Mouse (Mus musculus) thymus, postnatal 36 days (tissue): ENCODE data around the gene Kalrn.
A peak's percentile ranks its signal among the peaks of the same experiment; 100 is the strongest.

Experiments
- DNase-seq, 2 experiments: peaks; one replicate each; pipeline ENCODE4 v3.0.0; 2022; ENCODE audit warnings: mixed read lengths in 2 of 2

Gene Kalrn

DNA sequence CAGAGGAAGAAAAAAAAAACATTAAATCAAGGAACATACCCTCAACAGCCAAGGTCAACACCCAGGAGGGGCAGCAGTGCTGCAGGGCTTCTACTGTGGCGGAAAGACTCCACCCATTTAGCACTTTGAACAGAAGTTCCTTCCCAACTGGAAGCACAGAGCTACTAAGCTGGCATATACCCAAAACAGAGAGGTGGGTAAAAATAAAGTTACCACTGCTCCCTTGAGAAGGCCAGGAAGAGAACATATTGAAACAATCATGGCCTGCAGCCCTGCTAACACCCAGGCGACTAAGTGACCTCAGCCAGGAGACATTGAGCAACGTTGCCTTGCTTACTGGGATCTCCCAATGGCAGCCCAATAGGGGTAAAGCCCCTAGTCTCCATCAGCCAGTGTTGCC, 79.4 kb downstream of the Kalrn start:
- no peak for DNase-seq

DNA sequence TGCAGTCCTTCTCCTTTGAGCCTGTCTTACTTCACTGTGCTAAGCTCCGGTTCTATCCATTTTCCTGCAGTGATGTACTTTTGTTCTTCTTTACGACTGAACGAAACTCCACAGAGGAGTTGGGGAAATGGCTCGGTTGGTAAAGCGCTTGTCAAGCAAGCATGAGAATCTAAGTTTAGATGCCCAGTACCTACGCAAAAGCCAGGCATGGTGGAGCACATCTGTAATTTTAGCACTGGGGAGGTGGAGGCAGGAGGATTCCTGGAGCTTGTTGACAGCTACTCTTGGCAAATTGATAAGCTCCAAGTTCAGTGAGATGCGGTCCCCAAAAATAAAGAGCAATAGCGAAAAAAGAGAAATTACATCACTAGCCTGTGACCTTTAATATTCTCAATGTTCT, 82.1 kb downstream of the Kalrn start:
- DNase-seq: no peak

DNA sequence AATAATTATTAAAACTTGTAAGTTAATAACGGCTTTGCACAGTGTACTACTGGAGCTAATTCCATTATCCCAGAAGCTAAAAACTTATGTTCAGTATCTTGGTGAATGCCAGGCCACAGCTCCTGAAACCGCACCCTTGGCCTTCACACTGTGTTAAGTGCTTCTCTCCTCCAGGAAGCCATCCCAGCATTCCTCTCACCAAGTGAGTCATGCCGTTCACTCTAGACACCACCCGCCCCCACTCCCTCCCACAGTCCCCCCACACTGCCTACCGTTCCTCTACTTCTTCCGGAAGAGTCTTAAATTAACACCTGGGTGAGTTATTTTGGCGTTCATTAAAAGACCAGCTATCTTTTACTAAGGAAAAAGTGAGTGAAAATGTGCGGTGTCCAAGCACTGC, 82.8 kb downstream of the Kalrn start:
- DNase-seq: no peak

DNA sequence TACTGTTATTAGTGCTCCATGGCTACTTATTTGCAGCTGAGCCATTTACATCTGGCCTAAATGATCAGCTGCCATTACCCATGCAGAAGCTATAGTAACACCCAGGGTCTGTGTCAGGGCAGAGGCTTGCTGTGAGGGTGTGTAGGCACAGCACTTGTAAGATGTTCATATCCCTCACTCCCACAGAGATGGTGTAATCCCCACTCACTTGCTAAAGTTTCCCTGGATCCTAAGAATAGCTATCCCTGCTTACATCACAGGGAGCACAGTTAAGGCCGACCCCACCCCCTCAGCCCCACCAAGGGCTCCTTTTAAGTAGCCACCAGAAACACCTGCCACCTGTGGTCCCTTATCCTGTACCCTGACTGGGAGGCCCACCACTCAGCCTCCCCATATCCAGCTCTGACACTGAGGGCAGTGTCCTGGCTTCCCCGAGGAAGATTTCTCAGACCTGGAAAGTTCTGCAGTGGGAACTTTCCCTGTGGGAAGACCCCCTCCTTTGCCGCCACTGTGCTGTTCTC, 83.5 kb downstream of the Kalrn start:
- no peak for DNase-seq

DNA sequence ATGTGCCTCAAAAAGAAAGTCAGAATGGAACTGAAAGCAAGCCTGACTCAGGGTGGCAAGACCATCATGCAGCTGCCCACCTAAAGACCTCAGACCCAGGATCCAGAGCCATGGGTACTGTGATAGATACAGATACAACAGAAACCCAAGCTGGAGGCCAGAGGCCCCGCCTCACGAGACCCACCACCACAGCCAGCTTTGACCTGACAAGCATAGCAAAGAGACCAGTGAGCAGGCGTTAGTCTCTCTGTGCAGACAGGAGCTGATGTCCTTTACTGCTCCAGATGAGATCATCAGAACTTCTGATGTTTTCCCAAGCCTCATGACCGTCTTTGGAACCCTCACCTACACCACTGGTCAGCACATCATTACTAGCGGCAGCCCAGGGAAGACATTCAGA, 85.5 kb downstream of the Kalrn start:
- no peak for DNase-seq

DNA sequence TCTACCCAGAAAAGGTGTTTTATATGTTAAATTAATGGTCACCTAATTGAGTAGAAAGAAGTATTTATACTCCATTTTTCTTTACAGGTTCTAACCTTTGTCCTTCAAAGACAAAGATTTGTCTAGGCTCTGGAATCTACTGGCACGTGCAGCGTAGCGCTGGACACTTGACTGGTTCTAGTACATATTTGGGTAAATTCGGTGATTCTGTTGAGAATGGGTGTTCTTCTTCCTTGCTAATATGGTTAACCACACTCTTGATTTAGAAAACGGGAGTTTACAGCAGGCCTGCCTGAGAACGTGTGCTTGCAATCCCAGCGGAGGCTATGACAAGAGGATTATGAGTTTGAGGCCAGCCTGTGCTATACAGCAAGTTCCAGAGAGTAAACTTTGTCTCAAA, 86.1 kb downstream of the Kalrn start:
- no peak for DNase-seq

DNA sequence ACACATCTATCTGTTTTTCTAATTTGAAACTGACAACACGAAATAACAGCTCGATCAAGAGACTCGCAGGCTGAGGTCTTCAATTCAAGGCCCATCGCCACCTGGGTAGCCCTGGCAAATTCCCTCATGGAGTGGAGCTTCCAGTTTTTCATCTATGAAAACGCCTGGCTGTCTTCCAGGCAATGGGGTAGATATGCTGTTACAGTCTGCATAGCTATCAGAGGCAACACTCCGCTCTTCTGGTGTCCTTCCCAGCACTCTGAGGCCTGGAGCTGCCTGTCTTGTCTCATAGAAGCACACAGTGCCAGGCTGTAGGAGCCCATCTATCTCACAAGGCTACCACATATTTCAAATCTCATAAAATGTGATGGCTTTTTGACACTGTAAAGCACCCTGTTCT, 87.8 kb downstream of the Kalrn start:
- no peak for DNase-seq

DNA sequence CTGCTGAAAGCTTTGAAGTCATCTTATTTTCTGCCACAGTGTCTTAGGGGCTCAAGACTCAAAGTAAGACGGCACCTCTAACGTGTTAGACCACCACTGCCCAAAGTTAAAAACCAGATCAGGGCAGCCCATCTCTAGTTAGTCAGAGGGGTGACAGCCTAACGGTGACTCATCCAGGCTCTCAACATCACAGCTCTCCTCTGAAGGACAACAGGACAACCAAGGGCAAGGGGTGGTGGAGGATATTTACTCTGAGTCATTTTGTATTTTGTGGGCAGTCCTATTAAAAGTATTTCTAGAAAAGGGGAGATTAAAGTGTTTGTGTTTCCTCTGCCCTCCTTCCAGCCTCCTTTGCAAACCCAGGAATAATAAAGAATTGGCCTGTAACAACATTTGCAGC, 88.4 kb downstream of the Kalrn start:
- DNase-seq: no peak

DNA sequence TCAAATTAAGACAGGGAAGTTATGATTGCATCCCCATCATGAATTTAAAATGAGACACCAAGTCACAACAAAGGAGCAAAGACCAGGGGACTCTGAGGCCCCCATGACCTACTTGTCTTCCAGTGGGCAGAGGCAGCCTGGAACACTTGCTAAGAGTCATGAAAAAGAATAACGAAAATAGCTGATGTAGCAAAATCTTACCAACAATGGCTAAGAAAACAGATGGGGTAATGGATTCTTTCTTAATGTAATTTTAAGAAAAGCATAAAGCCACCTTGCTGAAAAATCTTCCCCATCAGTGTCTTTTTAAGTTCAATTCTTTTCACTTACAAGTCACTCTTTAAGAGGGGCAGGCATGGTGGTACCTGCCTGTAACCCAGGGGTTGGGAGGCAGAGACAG, 89.1 kb downstream of the Kalrn start:
- no peak for DNase-seq

DNA sequence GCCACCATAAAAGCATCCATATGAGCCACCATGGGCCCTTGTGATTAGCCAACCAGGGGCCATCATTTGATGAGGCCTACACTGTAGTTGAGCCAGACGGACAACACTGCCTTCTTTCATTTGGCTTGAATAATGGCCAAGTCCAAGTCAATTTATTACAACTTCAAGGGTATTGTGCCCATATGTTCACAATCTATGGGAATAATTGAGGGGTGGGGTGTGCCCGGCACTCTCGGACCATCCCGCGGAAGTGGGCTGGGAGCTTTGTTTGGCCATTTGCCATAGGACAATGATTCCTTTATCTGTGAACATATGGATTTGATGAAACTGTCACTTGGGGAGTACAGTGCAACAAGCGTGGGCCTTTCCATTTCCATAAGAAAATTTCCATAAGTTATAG, 89.6 kb downstream of the Kalrn start:
- no peak for DNase-seq

DNA sequence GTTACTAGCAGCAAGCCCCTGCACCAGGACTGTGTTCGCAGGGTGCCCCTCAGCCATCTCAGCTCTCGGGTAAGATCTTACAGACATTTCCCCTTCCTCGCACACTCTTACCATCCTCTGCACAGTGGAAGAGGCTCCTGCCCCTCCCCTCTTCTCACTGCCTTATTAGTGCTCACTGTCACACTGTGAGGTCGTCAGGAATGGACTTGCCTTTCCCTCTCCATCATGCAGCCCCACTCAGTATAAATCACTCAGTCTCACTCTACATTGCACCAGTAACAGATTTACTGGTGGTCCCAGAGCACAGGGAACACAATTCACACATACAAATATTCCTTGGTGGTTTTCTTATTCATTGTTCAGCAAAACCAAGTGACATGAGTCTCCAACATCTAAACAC, 98.6 kb downstream of the Kalrn start:
- DNase-seq: no peak

DNA sequence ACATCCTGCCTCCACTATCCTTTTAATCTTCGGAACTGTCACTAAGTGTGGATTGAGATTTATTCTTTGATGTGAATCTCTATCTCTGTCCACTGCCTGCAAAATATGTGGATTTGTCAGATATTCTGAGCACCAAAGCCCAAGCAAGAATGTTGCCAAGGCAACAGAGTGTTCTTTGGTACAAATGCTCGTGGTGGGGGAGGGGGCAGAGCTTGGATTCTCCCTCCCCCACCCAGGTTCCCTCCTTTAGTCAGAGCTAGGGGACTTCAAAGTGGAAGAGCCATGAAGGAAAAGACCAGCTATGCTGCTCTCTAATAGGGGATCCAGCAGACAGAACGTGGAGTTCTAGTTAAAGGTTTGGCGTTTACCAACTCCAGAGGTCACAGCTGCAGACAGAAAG, 99.4 kb downstream of the Kalrn start:
- DNase-seq: no peak

DNA sequence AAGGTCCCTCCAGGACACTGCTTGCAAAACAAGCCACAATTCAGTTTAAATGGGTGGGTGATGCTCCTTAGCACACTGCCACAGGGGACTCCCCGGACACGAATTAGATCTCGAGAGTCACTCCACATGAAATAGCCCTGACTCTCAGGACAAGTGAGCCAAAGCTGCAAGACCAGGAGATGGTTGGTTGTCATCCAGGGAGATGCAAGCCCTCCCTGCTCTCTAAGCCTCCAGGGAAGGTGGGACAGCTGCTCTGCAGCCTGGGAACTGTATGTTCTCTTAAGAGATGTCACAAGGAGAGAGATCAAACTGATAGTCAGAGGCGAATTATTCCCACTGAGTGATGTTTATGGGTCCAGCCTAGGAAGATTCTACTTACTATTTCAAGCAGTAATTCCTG, 101.9 kb downstream of the Kalrn start:
- DNase-seq: no peak

DNA sequence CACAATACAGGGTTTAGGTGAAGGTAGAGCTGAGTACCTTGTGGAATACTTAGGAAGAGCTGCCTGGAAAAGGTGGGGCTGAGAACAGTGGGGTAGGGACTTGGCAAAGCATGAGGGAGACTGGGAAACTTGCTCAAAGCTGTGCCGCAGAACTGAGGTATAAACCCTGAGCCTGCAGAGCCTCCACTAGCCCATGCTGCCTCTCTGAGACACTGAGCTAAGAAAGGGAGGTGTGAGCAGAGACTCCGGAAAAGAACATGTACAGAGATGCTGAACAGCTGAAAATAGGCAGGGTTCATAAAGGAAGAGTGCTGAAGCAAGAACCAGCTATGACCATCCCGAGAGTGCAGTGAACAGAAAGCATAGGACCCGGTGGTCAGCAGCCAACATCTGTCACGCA, 103.0 kb downstream of the Kalrn start:
- DNase-seq: no peak

DNA sequence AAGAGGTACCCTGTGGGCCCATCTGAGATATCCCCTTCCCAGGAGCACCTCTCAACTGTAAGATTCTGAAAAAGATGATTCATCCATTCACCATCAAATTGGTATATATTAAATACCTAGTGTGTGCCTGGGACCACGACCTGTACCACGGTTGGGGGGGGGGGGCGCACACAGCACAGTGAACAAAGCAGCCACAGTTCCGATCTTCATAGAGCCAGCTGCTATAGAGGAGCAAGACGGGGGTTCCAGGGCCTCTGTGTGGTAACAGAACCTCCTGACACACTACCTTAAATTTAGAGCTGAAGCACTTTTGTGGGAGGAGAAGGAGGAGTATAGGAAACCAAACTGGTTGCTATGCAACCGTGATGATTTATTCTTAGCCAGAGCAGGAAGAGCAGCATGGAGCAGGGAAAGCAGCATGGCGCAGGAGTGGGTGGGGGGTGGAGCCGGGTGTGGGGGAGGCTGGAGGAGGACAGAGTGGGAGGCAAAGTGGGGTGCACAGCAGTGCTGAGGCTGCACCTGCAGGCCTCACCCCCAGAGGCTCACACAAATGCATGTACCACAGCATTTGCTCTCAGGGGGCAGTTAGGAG, 104.0 kb downstream of the Kalrn start:
- peak; percentile 3 to 26 for DNase-seq

DNA sequence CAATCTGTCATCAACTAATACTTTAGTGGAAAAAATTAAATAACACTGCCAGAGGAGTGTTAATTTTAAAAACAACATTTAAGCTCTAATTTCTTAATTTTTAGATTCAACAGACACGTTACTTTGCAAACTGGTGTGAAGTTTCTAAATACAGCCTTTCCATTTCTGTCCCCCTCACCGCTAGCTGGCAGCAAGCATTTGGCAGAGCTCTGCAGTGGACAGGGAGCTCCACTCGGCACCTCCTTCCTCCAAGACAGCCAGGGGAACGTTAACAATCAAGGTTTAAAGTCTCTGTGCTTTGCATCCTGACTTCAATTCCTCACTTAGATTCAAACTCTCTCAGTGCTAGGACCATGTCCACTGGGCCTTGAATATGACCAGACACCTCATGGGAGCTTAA, 106.7 kb downstream of the Kalrn start:
- no peak for DNase-seq

DNA sequence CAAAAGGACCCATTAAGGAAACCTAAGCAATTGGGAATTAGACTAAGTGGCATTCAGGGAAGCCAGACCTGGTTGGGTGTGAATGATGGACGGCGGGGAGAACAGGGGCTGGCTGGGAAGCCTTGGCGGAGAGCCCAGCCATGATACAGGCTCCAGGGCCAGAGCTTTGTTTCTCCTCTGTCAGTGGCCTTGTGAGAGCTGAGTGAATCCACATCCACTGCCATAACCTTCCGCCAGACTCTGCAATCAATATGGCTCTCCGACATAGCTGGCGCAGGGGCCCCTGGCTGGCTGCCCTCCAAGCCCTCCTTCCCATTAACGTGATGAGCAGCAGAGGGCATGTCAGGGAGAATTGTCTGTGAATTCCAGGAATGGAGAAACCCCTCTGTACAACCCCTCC, 117.0 kb downstream of the Kalrn start:
- DNase-seq: no peak

DNA sequence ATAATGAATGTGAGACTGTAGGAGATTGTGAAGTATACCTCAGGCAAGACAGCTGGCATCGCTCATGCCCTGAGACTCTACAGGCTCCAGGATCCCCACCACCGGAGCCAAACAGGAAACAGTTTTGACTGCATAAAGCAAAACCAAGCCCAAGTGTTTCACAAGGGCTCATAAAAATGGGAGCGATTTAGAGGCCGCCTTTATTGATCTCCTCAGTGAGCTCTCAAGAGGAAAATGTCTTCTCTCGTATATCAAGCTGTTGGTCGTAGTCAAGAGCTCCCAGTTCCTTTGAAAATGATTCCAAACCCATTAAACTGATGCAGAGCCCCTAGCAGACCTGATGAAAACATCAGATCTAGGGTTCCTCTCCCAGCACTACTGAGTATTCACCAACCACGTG, 127.7 kb downstream of the Kalrn start:
- DNase-seq: no peak

DNA sequence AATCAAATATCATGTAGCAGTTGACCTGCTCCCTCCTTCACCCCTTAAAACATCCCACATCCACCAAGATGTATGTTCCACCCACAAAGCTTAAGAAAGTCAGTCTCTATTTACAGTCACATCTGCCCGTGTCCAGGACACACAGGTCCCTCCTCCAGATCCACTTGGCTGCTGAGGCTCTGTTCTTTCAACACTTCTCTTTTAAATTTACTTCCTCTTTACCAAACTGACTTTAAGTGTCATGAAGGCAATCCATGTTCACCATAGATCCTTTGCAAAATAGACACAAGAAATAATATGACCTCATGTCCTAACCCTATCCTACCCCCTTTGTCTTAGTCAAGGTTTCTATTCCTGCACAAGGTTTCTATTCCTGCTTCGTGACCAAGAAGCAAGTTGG, 131.6 kb downstream of the Kalrn start:
- no peak for DNase-seq

DNA sequence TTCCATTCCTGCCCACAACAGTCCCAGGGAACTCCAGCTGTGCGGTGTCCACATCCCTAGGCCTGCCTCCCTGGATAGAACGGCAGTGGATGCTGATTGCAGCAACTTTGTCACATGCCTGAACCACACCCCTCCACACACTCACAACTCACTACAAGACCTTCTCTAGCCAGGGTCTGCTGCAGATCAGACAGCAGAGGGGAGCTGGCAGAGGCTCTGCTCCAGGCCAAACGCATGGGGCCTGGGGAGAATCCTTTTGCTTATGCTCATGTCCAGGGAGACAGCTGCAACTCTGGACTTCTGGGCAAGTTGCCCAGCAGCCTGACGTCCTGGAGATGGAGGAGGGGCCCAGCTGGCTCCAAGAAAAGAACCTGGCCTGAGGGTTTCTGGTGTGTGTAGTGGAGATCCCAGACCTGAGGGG, 132.3 kb downstream of the Kalrn start:
- no peak for DNase-seq

DNA sequence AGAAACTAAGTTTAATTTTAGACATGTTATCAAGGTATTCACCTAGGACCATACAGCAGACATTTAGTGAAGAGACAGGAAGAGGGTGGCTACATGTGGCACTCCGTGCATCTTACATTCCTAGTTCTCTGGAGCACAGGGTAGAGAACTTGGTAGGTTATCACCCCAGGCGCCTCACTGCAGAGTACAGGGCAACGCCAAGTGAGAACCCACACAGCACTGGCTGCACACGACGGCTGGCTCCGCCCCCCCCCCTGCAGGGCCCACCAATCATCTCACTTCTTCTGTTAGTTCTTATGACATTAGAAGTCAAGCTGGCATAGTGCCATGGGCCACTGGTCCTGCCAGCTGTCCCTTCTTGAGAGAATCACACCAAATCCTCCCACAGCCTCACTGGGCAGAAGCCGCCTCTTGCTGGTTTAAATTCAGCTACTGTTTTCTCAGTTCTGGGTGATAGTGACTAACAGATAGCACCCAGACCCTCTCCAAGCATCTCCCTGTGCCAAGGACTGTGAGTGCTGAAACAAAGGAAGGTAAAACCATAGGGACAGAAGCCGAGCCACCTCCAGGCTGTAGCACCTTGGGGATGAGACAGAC, 133.2 kb downstream of the Kalrn start:
- DNase-seq: no peak

DNA sequence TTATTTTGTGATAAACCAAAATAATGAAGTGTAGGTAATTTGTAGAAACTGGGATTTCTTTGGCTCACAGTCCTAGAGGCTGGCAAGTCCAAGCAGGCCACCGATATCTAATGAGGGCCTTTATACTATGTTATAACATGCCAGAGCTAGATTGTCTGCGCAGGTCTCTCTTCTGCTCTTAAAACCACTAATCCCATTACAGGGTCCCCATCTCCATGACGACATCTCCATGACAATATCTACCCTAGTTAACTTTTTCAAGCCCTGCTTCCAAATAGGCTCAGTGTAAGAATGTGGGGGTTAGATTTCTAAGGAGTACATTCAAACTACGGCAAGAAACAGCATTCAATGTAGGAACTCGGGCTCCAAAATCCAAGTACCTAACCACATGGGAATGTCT, 143.2 kb downstream of the Kalrn start:
- no peak for DNase-seq

DNA sequence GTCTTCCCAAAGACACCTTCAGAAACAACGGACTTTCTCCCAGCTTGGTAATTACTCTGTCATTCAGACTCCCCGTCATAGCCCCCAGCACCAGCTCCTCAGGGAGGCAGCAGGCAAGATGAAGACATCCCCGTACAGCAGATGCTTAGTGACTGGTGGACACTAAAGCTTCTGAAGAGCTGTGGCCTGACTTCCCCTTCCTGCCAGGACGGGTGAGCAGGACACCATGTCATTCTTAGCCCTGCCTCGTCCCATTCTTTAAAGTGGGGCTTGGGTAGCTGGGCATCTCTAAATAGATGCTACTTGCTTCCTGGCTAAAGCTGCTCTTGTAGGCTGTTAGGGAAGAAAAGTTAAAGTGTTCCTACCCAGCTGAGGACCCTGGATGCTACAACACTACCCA, 145.7 kb downstream of the Kalrn start:
- DNase-seq: no peak

DNA sequence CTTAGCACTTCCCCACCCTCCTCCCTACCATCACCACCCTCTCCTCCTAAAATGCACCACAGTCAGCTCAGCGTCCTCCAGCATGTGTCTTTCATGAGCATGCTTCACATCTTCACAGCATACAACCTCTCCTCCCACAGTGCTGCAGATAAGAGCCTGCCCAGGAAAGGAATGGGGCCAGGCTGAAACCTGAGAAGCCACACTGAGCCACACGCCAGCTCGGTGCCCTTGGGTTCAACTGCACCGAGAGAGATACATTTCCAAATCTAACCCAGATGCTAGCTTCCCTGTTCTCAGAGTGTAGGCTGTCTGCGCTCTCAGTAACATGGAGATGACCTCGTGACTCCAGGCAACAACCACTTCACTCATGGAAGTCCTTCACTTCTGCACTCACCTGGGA, 151.9 kb downstream of the Kalrn start:
- no peak for DNase-seq

DNA sequence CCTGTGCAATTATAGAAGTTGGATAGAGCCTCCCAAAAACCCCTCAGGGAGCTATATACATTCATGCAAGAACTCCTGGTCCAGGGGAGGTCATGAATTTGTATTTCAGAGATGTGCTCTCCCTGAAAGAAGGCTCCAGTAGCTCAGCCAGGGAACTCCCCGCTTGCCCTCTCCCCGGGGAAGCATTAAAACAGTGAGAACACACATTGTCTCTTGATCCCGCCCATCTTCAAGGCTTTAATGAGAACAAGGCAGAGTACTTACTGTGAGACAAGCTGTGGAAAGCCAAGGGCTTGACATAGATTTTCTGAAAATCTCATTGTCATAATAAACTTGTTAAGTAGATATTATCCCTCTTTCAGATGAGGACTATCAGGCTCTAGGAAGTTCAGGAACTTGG, 155.4 kb downstream of the Kalrn start:
- no peak for DNase-seq
